Mouse (Mus musculus): ENCODE results near the gene Creld2. TPM values are rescaled to one million over a fixed set of nuclear protein-coding genes. Genes with fewer than 3 reads are reported as not detected.

Creld2 gene
- polyA plus RNA-seq, 1 experiment from 2014 or later = 79.4 TPM

GRCm38 (mm10) chr15:88853106-88853505 lies 33.7 kb downstream of the Creld2 start:
- no peak overlapping the region for H3K9ac ChIP-seq (ENCODE audit: low read length)
- no peak overlapping the region for H3K27ac ChIP-seq (ENCODE audit: low read depth, low read length)
- DNase-seq (ENCODE audit: low spot score) = no peak
- H3K36me3 ChIP-seq (ENCODE audit: control insufficient read depth, insufficient read depth, low read length) = no peaks in the 10 kb centered on the region
- no peaks in the 10 kb centered on the region for H3K9me3 ChIP-seq (ENCODE audit: control insufficient read depth, low read length)
- no peak overlapping the region for H3K4me3 ChIP-seq (ENCODE audit: low read depth, low read length)
- ATAC-seq (replicated peaks; ENCODE audit: low FRiP score) = no peak
- no peaks in the 10 kb centered on the region for H3K4me1 ChIP-seq (replicated peaks; ENCODE audit: control insufficient read depth, insufficient read depth, low read length)
- H3K4me2 ChIP-seq (ENCODE audit: low read depth, low read length, severe bottlenecking) = no peak overlapping the region
- 84% methylated on average over 9 of the region's 9 CpGs for WGBS
- H3K27me3 ChIP-seq (ENCODE audit: control insufficient read depth, insufficient read depth, low read length) = no peaks in the 10 kb centered on the region

GRCm38 (mm10) chr15:88854119-88854968 lies 34.9 kb downstream of the Creld2 start:
- DNase-seq (ENCODE audit: low spot score) (no peak), ATAC-seq (replicated peaks; ENCODE audit: low FRiP score) (0 out of 2 replicates have a peak, but pooled peaks have one; percentile 27)
- Histone ChIP-seq H3K27me3 (ENCODE audit: control insufficient read depth, insufficient read depth, low read length) (no peaks in the 10 kb centered on the region), H3K9ac (ENCODE audit: low read length) (no peak overlapping the region), H3K36me3 (ENCODE audit: control insufficient read depth, insufficient read depth, low read length) (no peaks in the 10 kb centered on the region), H3K4me3 (ENCODE audit: low read depth, low read length) (no peak overlapping the region), H3K4me2 (ENCODE audit: low read depth, low read length, severe bottlenecking) (no peak overlapping the region), H3K27ac (ENCODE audit: low read depth, low read length) (no peak overlapping the region), H3K4me1 (replicated peaks; ENCODE audit: control insufficient read depth, insufficient read depth, low read length) (no peaks in the 10 kb centered on the region), H3K9me3 (ENCODE audit: control insufficient read depth, low read length) (no peaks in the 10 kb centered on the region)
- WGBS = 64% methylated on average over 6 of the region's 6 CpGs

- no peaks in the 10 kb centered on the region for H3K27me3 ChIP-seq (ENCODE audit: control insufficient read depth, insufficient read depth, low read length)
- H3K36me3 ChIP-seq (ENCODE audit: control insufficient read depth, insufficient read depth, low read length) = no peaks in the 10 kb centered on the region
- no peak for ATAC-seq (replicated peaks; ENCODE audit: low FRiP score)
- no peaks in the 10 kb centered on the region for H3K9me3 ChIP-seq (ENCODE audit: control insufficient read depth, low read length)
- 79% methylated on average over 15 of the region's 15 CpGs for WGBS
- no peak overlapping the region for H3K4me3 ChIP-seq (ENCODE audit: low read depth, low read length)
- no peak overlapping the region for H3K4me2 ChIP-seq (ENCODE audit: low read depth, low read length, severe bottlenecking)
- no peaks in the 10 kb centered on the region for H3K4me1 ChIP-seq (replicated peaks; ENCODE audit: control insufficient read depth, insufficient read depth, low read length)
- no peak overlapping the region for H3K9ac ChIP-seq (ENCODE audit: low read length)
- DNase-seq (ENCODE audit: low spot score) = no peak
- H3K27ac ChIP-seq (ENCODE audit: low read depth, low read length) = no peak overlapping the region
These were observed 35.8 kb downstream of the Creld2 start for GRCm38 (mm10) chr15:88854969-88855830.

GRCm38 (mm10) chr15:88855896-88856417 lies 36.5 kb downstream of the Creld2 start:
- H3K4me1 ChIP-seq (replicated peaks; ENCODE audit: control insufficient read depth, insufficient read depth, low read length) = no peaks in the 10 kb centered on the region
- H3K36me3 ChIP-seq (ENCODE audit: control insufficient read depth, insufficient read depth, low read length) = no peaks in the 10 kb centered on the region
- no peak for DNase-seq (ENCODE audit: low spot score)
- H3K9me3 ChIP-seq (ENCODE audit: control insufficient read depth, low read length) = no peaks in the 10 kb centered on the region
- no peaks in the 10 kb centered on the region for H3K27me3 ChIP-seq (ENCODE audit: control insufficient read depth, insufficient read depth, low read length)
- no peak overlapping the region for H3K4me3 ChIP-seq (ENCODE audit: low read depth, low read length)
- H3K4me2 ChIP-seq (ENCODE audit: low read depth, low read length, severe bottlenecking) = no peak overlapping the region
- ATAC-seq (replicated peaks; ENCODE audit: low FRiP score) = no peak
- H3K27ac ChIP-seq (ENCODE audit: low read depth, low read length) = no peak overlapping the region
- no peak overlapping the region for H3K9ac ChIP-seq (ENCODE audit: low read length)
- 79% methylated on average over 6 of the region's 6 CpGs for WGBS

- Histone ChIP-seq H3K9ac (ENCODE audit: low read length) (no peak overlapping the region), H3K4me1 (replicated peaks; ENCODE audit: control insufficient read depth, insufficient read depth, low read length) (peaks cover 5% of the 10 kb centered on the region; the same call in 1 of the 2 replicates), H3K4me3 (ENCODE audit: low read depth, low read length) (no peak overlapping the region), H3K36me3 (ENCODE audit: control insufficient read depth, insufficient read depth, low read length) (no peaks in the 10 kb centered on the region), H3K27ac (ENCODE audit: low read depth, low read length) (no peak overlapping the region), H3K4me2 (ENCODE audit: low read depth, low read length, severe bottlenecking) (no peak overlapping the region), H3K27me3 (ENCODE audit: control insufficient read depth, insufficient read depth, low read length) (no peaks in the 10 kb centered on the region), H3K9me3 (ENCODE audit: control insufficient read depth, low read length) (no peaks in the 10 kb centered on the region)
- DNase-seq (ENCODE audit: low spot score) (no peak), ATAC-seq (replicated peaks; ENCODE audit: low FRiP score) (no peak)
- 81% methylated on average over 5 of the region's 5 CpGs for WGBS
These were observed 37.2 kb downstream of the Creld2 start for GRCm38 (mm10) chr15:88856613-88857012.

- Histone ChIP-seq H3K36me3 (ENCODE audit: control insufficient read depth, insufficient read depth, low read length) (no peaks in the 10 kb centered on the region), H3K4me2 (ENCODE audit: low read depth, low read length, severe bottlenecking) (no peak overlapping the region), H3K9me3 (ENCODE audit: control insufficient read depth, low read length) (no peaks in the 10 kb centered on the region), H3K27ac (ENCODE audit: low read depth, low read length) (no peak overlapping the region), H3K4me3 (ENCODE audit: low read depth, low read length) (no peak overlapping the region), H3K9ac (ENCODE audit: low read length) (no peak overlapping the region), H3K27me3 (ENCODE audit: control insufficient read depth, insufficient read depth, low read length) (no peaks in the 10 kb centered on the region), H3K4me1 (replicated peaks; ENCODE audit: control insufficient read depth, insufficient read depth, low read length) (peaks cover 5% of the 10 kb centered on the region; the same call in 1 of the 2 replicates)
- 93% methylated on average over 7 of the region's 7 CpGs for WGBS
- no peak for ATAC-seq (replicated peaks; ENCODE audit: low FRiP score)
- DNase-seq (ENCODE audit: low spot score) = no peak
These were observed 37.9 kb downstream of the Creld2 start for GRCm38 (mm10) chr15:88857361-88857760.

GRCm38 (mm10) chr15:88858141-88858541 lies 38.7 kb downstream of the Creld2 start:
- H3K27ac ChIP-seq (ENCODE audit: low read depth, low read length) = no peak overlapping the region
- H3K4me3 ChIP-seq (ENCODE audit: low read depth, low read length) = no peak overlapping the region
- 93% methylated on average over 3 of the region's 3 CpGs for WGBS
- no peaks in the 10 kb centered on the region for H3K9me3 ChIP-seq (ENCODE audit: control insufficient read depth, low read length)
- H3K9ac ChIP-seq (ENCODE audit: low read length) = no peak overlapping the region
- peaks cover 7% of the 10 kb centered on the region for H3K4me1 ChIP-seq (replicated peaks; ENCODE audit: control insufficient read depth, insufficient read depth, low read length)
- no peak for DNase-seq (ENCODE audit: low spot score)
- H3K36me3 ChIP-seq (ENCODE audit: control insufficient read depth, insufficient read depth, low read length) = no peaks in the 10 kb centered on the region
- no peak for ATAC-seq (replicated peaks; ENCODE audit: low FRiP score)
- H3K4me2 ChIP-seq (ENCODE audit: low read depth, low read length, severe bottlenecking) = no peak overlapping the region
- H3K27me3 ChIP-seq (ENCODE audit: control insufficient read depth, insufficient read depth, low read length) = no peaks in the 10 kb centered on the region

- H3K4me1 ChIP-seq (replicated peaks; ENCODE audit: control insufficient read depth, insufficient read depth, low read length) = peaks cover 7% of the 10 kb centered on the region
- H3K27ac ChIP-seq (ENCODE audit: low read depth, low read length) = no peak overlapping the region
- H3K27me3 ChIP-seq (ENCODE audit: control insufficient read depth, insufficient read depth, low read length) = no peaks in the 10 kb centered on the region
- WGBS = 83% methylated on average over 2 of the region's 2 CpGs
- H3K4me3 ChIP-seq (ENCODE audit: low read depth, low read length) = no peak overlapping the region
- no peaks in the 10 kb centered on the region for H3K36me3 ChIP-seq (ENCODE audit: control insufficient read depth, insufficient read depth, low read length)
- no peak overlapping the region for H3K4me2 ChIP-seq (ENCODE audit: low read depth, low read length, severe bottlenecking)
- ATAC-seq (replicated peaks; ENCODE audit: low FRiP score) = no peak
- no peaks in the 10 kb centered on the region for H3K9me3 ChIP-seq (ENCODE audit: control insufficient read depth, low read length)
- no peak overlapping the region for H3K9ac ChIP-seq (ENCODE audit: low read length)
- no peak for DNase-seq (ENCODE audit: low spot score)
These were observed 39.3 kb downstream of the Creld2 start for GRCm38 (mm10) chr15:88858707-88859106.

All from forebrain, embryonic 11.5 days (tissue).